Mouse (Mus musculus): ENCODE measurements around the gene Ddr1. TPM values are rescaled to one million over a fixed set of nuclear protein-coding genes. Genes with fewer than 3 reads are reported as not detected.
"Not testable (repeated sequence)": the region's sequence is repeated elsewhere in the genome, so short reads cannot be mapped to it uniquely, and the experiment has no call there.

Ddr1 gene
- polyA plus RNA-seq, 1 experiment from 2014 or later = 87.2 TPM

DNA sequence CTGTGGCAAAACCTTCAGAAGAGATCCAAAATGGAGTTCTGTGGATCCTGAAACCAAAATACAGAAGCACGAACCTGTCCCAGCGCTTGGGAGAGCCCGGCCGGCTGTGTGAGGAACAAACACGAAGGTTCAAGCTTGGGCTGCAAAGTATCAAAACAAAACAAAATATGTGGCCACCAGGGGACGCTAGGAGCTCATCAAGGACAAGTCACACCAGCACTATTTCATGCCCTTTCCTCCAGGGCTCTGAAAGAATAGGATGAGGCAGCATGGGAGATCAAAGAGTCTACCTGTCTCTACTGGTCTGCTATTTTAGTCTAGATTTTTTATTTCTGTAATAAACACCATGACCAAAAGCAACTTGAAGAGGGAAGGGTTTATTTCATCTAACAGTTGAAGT is 35.3 kb upstream of the Ddr1 start:
- no peaks in the 10 kb centered on the region; the same call in 1 of the 2 replicates for H3K27me3 ChIP-seq (ENCODE audit: control insufficient read depth, insufficient read depth, low read length)
- ATAC-seq (ENCODE audit: low FRiP score, low TSS enrichment) (no peak), DNase-seq (peak; percentile 84)
- no peak overlapping the region for H3K9ac ChIP-seq (replicated peaks; ENCODE audit: low read length)
- no peaks in the 10 kb centered on the region for H3K4me1 ChIP-seq (ENCODE audit: control insufficient read depth, insufficient read depth, low read length)
- H3K4me3 ChIP-seq (replicated peaks; ENCODE audit: low read depth, low read length) = no peak overlapping the region
- H3K36me3 ChIP-seq (ENCODE audit: control insufficient read depth, insufficient read depth, low read length) = no peaks in the 10 kb centered on the region
- H3K27ac ChIP-seq (replicated peaks; ENCODE audit: low read depth, low read length) = no peak overlapping the region
- H3K9me3 ChIP-seq (ENCODE audit: control insufficient read depth, low read length) = no peaks in the 10 kb centered on the region
- 19% methylated on average over 6 of the region's 6 CpGs for WGBS
- H3K4me2 ChIP-seq (ENCODE audit: low read length) = no peak overlapping the region

DNA sequence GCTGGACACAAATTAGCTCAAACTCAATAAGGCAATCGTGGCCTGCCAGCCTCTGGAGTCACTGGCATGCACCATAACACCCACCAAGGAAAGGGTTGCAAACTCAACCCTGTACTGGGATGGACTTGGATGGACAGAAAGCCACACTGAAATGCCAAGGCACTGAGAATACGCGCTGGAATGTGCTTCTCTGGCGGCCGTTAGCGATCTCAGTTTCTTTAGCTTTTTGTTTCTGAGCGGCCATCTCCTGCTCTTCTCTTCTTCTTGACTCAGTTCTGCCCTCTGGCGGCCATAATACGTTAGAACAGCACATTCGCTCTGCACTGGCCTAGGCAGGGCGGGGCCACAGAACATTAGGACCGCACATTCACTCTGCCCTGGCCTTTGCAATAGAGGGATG is 33.3 kb upstream of the Ddr1 start:
- DNase-seq (peak; percentile 87), ATAC-seq (ENCODE audit: low FRiP score, low TSS enrichment) (peak; percentile 55; the same call in 1 of the 2 replicates)
- Histone ChIP-seq H3K27me3 (ENCODE audit: control insufficient read depth, insufficient read depth, low read length) (no peaks in the 10 kb centered on the region; the same call in 1 of the 2 replicates), H3K9me3 (ENCODE audit: control insufficient read depth, low read length) (no peaks in the 10 kb centered on the region), H3K4me3 (replicated peaks; ENCODE audit: low read depth, low read length) (no peak overlapping the region), H3K27ac (replicated peaks; ENCODE audit: low read depth, low read length) (no peak overlapping the region), H3K9ac (replicated peaks; ENCODE audit: low read length) (no peak overlapping the region), H3K4me2 (ENCODE audit: low read length) (no peak overlapping the region), H3K36me3 (ENCODE audit: control insufficient read depth, insufficient read depth, low read length) (no peaks in the 10 kb centered on the region), H3K4me1 (ENCODE audit: control insufficient read depth, insufficient read depth, low read length) (no peaks in the 10 kb centered on the region)
- 9% methylated on average over 12 of the region's 12 CpGs for WGBS

DNA sequence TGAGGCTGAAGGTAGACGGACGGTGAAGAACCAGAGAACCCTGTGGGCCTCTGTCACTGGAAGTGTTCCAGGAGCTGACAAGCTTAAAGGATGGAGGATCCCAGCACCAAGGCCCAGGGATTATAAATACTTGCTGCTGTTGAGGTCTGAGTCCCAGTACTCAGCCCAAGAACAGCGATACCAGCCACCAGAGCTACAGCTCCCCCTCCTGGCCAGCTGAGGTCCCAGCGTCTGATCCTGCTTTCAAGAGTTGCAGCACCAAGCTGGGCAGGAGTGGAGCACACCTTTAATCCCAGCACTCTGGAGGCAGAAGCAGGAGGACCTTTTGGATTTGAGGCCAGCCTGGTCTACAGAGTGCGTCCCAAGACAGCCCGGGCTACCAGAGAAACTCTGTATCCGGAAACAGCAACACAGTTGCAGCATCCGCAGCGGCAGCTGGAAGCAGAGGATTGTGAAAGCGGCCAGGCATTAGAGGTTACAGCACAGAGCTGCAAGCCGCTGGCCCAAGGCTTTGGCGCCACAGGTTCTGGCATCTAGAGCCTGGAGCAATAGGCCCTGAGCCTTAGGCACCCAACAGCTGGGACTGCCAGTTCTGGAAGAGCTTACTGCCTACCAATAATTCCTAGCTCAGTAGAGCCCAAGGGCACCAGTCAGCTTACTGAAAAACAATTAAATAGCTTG is 32.0 kb upstream of the Ddr1 start:
- ATAC-seq (ENCODE audit: low FRiP score, low TSS enrichment) = no peak
- H3K27ac ChIP-seq (replicated peaks; ENCODE audit: low read depth, low read length) = no peak overlapping the region
- 35% methylated on average over 12 of the region's 12 CpGs for WGBS

DNA sequence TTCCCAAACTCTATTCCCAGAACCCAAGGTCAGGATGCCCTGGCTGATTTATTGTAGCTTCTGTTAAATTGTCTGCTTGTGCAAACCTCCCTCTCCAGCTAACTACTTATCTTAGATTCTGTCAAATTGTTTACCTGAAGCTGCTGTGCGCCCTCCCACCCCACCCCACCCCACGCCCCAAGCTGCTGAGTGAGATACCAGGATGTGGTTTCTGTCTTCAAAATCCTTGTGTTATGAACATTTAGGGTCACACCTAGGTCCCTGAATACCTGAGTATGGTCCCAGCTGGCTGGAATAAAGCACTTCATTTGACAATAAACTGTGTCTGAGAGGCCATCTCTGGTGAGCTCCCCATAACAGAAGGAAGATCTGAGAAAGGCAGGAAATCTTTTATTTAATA is 30.1 kb upstream of the Ddr1 start:
- 94% methylated on average over 2 of the region's 2 CpGs for WGBS
- Histone ChIP-seq H3K4me1 (ENCODE audit: control insufficient read depth, insufficient read depth, low read length) (no peaks in the 10 kb centered on the region), H3K27me3 (ENCODE audit: control insufficient read depth, insufficient read depth, low read length) (no peaks in the 10 kb centered on the region; the same call in 1 of the 2 replicates), H3K27ac (replicated peaks; ENCODE audit: low read depth, low read length) (no peak overlapping the region), H3K9ac (replicated peaks; ENCODE audit: low read length) (no peak overlapping the region), H3K4me2 (ENCODE audit: low read length) (no peak overlapping the region), H3K36me3 (ENCODE audit: control insufficient read depth, insufficient read depth, low read length) (no peaks in the 10 kb centered on the region), H3K9me3 (ENCODE audit: control insufficient read depth, low read length) (no peaks in the 10 kb centered on the region), H3K4me3 (replicated peaks; ENCODE audit: low read depth, low read length) (no peak overlapping the region)
- DNase-seq = no peak
- no peak for ATAC-seq (ENCODE audit: low FRiP score, low TSS enrichment)

More for the DNA sequence above, 32.0 kb upstream of the Ddr1 start:
- no peaks in the 10 kb centered on the region; the same call in 1 of the 2 replicates for H3K27me3 ChIP-seq (ENCODE audit: control insufficient read depth, insufficient read depth, low read length)
- H3K4me3 ChIP-seq (replicated peaks; ENCODE audit: low read depth, low read length) = no peak overlapping the region
- no peak overlapping the region for H3K4me2 ChIP-seq (ENCODE audit: low read length)
- H3K9me3 ChIP-seq (ENCODE audit: control insufficient read depth, low read length) = no peaks in the 10 kb centered on the region
- peak; percentile 74 for DNase-seq
- H3K36me3 ChIP-seq (ENCODE audit: control insufficient read depth, insufficient read depth, low read length) = no peaks in the 10 kb centered on the region
- no peaks in the 10 kb centered on the region for H3K4me1 ChIP-seq (ENCODE audit: control insufficient read depth, insufficient read depth, low read length)
- H3K9ac ChIP-seq (replicated peaks; ENCODE audit: low read length) = no peak overlapping the region

DNA sequence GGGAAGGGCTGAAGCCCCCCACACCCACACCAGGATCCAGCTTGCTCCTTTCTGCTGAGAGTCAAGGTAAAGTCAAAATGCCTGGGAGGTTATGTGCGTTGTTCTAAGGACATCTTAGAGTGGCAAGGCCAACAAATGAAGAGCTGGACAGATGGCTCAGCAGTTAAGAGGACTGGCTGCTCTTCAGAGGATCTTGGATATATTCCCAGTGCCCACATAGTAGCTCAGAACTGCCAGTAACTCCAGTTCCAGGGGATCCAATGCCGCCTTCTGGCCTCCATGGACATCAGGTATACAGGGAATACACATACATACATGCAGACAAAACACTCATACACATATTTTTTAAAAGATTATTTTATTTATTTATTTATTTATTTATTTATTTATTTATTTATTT is 29.0 kb upstream of the Ddr1 start:
- no peak overlapping the region for H3K4me3 ChIP-seq (replicated peaks; ENCODE audit: low read depth, low read length)
- H3K9me3 ChIP-seq (ENCODE audit: control insufficient read depth, low read length) = no peaks in the 10 kb centered on the region
- H3K27ac ChIP-seq (replicated peaks; ENCODE audit: low read depth, low read length) = no peak overlapping the region
- no peak for ATAC-seq (ENCODE audit: low FRiP score, low TSS enrichment)
- no peaks in the 10 kb centered on the region for H3K36me3 ChIP-seq (ENCODE audit: control insufficient read depth, insufficient read depth, low read length)
- WGBS = 91% methylated on average over 2 of the region's 2 CpGs
- H3K4me2 ChIP-seq (ENCODE audit: low read length) = no peak overlapping the region
- no peaks in the 10 kb centered on the region for H3K4me1 ChIP-seq (ENCODE audit: control insufficient read depth, insufficient read depth, low read length)
- no peaks in the 10 kb centered on the region; the same call in 1 of the 2 replicates for H3K27me3 ChIP-seq (ENCODE audit: control insufficient read depth, insufficient read depth, low read length)
- no peak overlapping the region for H3K9ac ChIP-seq (replicated peaks; ENCODE audit: low read length)
- DNase-seq = no peak

DNA sequence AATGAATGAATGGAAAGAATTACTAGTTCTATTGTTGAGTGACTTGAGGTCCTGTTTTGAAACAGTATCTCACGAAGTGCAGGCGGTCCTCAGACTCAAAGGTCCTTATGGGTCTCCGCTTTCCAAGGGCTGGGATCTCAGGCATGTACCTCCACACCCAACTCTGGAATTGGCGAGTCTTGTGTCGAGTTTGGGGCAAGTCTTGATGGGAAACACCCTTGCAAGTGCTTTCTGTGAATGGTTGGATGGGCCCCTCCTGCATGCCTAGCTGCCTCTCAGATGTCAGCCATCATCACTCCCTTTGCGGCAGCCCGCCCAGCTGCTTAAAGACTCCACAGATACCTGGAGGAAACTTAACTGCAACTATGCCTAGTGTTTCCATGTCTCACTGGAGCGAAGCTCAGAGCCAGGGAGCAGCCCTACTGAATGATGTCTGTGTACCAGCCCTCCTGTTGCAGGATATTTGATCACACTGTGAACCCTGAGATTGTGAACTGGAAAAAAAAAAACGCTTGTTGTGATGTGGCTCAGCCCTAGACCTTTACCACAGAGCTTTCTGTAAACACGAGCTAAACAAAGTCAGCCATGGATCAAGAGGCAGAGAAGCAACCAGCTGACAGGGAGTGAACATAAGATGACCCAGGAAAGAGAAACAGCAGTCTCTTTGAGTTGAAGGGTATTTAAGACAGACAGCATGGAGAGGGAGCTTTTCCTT is 27.2 kb upstream of the Ddr1 start:
- Histone ChIP-seq H3K4me2 (ENCODE audit: low read length) (no peak overlapping the region), H3K4me3 (replicated peaks; ENCODE audit: low read depth, low read length) (no peak overlapping the region), H3K27ac (replicated peaks; ENCODE audit: low read depth, low read length) (no peak overlapping the region), H3K36me3 (ENCODE audit: control insufficient read depth, insufficient read depth, low read length) (no peaks in the 10 kb centered on the region), H3K4me1 (ENCODE audit: control insufficient read depth, insufficient read depth, low read length) (no peaks in the 10 kb centered on the region), H3K9ac (replicated peaks; ENCODE audit: low read length) (no peak overlapping the region), H3K9me3 (ENCODE audit: control insufficient read depth, low read length) (no peaks in the 10 kb centered on the region), H3K27me3 (ENCODE audit: control insufficient read depth, insufficient read depth, low read length) (no peaks in the 10 kb centered on the region)
- 71% methylated on average over 10 of the region's 10 CpGs for WGBS
- no peak for DNase-seq
- no peak for ATAC-seq (ENCODE audit: low FRiP score, low TSS enrichment)

DNA sequence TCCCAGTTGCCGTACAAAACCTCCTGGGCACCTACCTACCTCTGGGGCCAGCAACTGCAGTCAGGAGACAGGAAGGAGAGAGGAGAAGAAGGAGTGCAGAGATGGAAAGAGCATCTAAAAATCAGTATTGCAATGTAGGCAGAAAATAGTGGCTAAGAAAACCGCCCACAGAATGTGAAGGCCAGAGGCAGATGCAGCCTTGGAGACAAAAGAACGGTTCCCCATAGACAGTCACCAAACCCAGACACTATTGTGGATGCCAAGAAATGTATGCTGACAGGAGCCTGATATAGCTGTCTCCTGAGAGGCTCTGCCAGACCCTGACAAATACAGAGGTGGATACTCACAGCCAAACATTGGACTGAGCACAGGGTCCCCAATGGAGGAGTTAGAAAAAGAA is 25.7 kb upstream of the Ddr1 start:
- H3K9me3 ChIP-seq (ENCODE audit: control insufficient read depth, low read length); ATAC-seq (ENCODE audit: low FRiP score, low TSS enrichment); H3K4me1 ChIP-seq (ENCODE audit: control insufficient read depth, insufficient read depth, low read length); H3K4me2 ChIP-seq (ENCODE audit: low read length); H3K27ac ChIP-seq (replicated peaks; ENCODE audit: low read depth, low read length); H3K9ac ChIP-seq (replicated peaks; ENCODE audit: low read length); H3K4me3 ChIP-seq (replicated peaks; ENCODE audit: low read depth, low read length); H3K27me3 ChIP-seq (ENCODE audit: control insufficient read depth, insufficient read depth, low read length); DNase-seq; H3K36me3 ChIP-seq (ENCODE audit: control insufficient read depth, insufficient read depth, low read length): not testable (repeated sequence)
- WGBS = 60% methylated on average over 3 of the region's 3 CpGs

DNA sequence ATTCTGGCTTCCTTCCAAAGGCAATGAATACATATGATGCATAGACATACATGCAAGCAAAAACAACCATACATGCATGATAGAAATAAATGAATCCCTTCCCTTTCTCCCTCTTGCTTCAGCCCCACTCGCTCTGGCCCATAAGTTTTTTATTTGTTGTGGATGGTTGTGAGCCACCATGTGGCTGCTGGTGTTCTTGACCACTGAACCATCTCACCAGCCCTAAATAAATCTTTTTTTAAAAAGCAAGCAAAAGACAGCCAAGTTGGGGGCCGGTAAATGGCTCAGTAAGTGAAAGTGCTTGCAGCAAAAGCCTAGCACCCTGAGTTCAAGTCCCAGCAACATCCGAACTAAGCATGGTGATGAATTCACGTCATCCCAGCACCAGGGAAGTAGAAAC is 24.4 kb upstream of the Ddr1 start:
- Histone ChIP-seq H3K36me3 (ENCODE audit: control insufficient read depth, insufficient read depth, low read length) (no peaks in the 10 kb centered on the region), H3K4me1 (ENCODE audit: control insufficient read depth, insufficient read depth, low read length) (no peaks in the 10 kb centered on the region), H3K27me3 (ENCODE audit: control insufficient read depth, insufficient read depth, low read length) (no peaks in the 10 kb centered on the region), H3K27ac (replicated peaks; ENCODE audit: low read depth, low read length) (no peak overlapping the region), H3K4me3 (replicated peaks; ENCODE audit: low read depth, low read length) (no peak overlapping the region), H3K9ac (replicated peaks; ENCODE audit: low read length) (no peak overlapping the region), H3K9me3 (ENCODE audit: control insufficient read depth, low read length) (no peaks in the 10 kb centered on the region), H3K4me2 (ENCODE audit: low read length) (no peak overlapping the region)
- DNase-seq (no peak), ATAC-seq (ENCODE audit: low FRiP score, low TSS enrichment) (no peak)
- 79% methylated on average over 4 of the region's 4 CpGs for WGBS

All from midbrain, embryonic 14.5 days (tissue).